Mouse (Mus musculus) hematopoietic stem cell, adult 5-6 weeks (primary cell): Measurements from ENCODE around the gene Tmem123. TPM values are rescaled to one million over a fixed set of nuclear protein-coding genes. Genes with fewer than 3 reads are reported as not detected.

Experiments
- ATAC-seq, 2 experiments: fragments of 125-278 bp in 1 of 2; replicated peaks in 1 of 2; 2 replicates each; pipeline ENCODE4 v1.8.0; 2016 to 2017; ENCODE audit warnings: inconsistent platforms in 2 of 2, mild to moderate bottlenecking in 2 of 2, moderate number of reproducible peaks in 2 of 2, low read depth in 1 of 2, moderate TSS enrichment in 1 of 2; ENCODE audit not compliant: low FRiP score in 2 of 2, poor library complexity in 2 of 2, severe bottlenecking in 2 of 2, insufficient read depth in 1 of 2, low TSS enrichment in 1 of 2
- total RNA-seq: library from RNA; stranded (forward); fragments of 172-1452, 232-1000 nt; gene quantifications from 2 replicates; pipeline ENCODE4 v1.2.3, GENCODE M21; 2017

The Tmem123 gene
- total RNA-seq, 1 experiment from 2014 or later, result 185 TPM

GRCm38 (mm10) chr9:7790580-7791084 is 26.8 kb downstream of the Tmem123 start:
- peak; percentile 24 to 48; a peak in 2 of 4 replicates for ATAC-seq

GRCm38 (mm10) chr9:7793561-7793960 is 29.7 kb downstream of the Tmem123 start:
- ATAC-seq, result no peak

- no peak for ATAC-seq
Measured at GRCm38 (mm10) chr9:7795581-7795980, 31.7 kb downstream of the Tmem123 start.

- ATAC-seq, result no peak
Measured at GRCm38 (mm10) chr9:7796129-7796864, 32.5 kb downstream of the Tmem123 start.

- ATAC-seq, result no peak
Measured at GRCm38 (mm10) chr9:7797542-7797941, 33.7 kb downstream of the Tmem123 start.

GRCm38 (mm10) chr9:7798555-7798954 is 34.7 kb downstream of the Tmem123 start:
- ATAC-seq, result no peak

GRCm38 (mm10) chr9:7805101-7805506 is 41.3 kb downstream of the Tmem123 start:
- no peak for ATAC-seq

GRCm38 (mm10) chr9:7822758-7823157 is 58.9 kb downstream of the Tmem123 start:
- ATAC-seq, result no peak

GRCm38 (mm10) chr9:7824916-7825315 is 61.1 kb downstream of the Tmem123 start:
- peak in 1 of 2 experiments; percentile 38; a peak in 1 of 4 replicates for ATAC-seq

- no peak for ATAC-seq
Measured at GRCm38 (mm10) chr9:7828706-7829105, 64.9 kb downstream of the Tmem123 start.

- ATAC-seq, result peak; percentile 46 to 63; a peak in 3 of 4 replicates
Measured at GRCm38 (mm10) chr9:7829531-7830528, 66.0 kb downstream of the Tmem123 start.

GRCm38 (mm10) chr9:7833421-7833820 is 69.6 kb downstream of the Tmem123 start:
- ATAC-seq, result no peak

GRCm38 (mm10) chr9:7835302-7835701 is 71.5 kb downstream of the Tmem123 start:
- ATAC-seq, result no peak

- peak; percentile 28 to 38 for ATAC-seq
Measured at GRCm38 (mm10) chr9:7836331-7836730, 72.5 kb downstream of the Tmem123 start.

GRCm38 (mm10) chr9:7836905-7837805 is 73.3 kb downstream of the Tmem123 start, which contains the start of gene Birc2:
Birc2 (minus strand) TSS chr9:7837064.
- peak; percentile 90 to 93 for ATAC-seq

GRCm38 (mm10) chr9:7837806-7838440 is 74.1 kb downstream of the Tmem123 start:
- peak in 1 of 2 experiments; percentile 19; a peak in 1 of 4 replicates for ATAC-seq
